ENCODE assay signal across 24 mouse cellular contexts in the genomic region with DNA sequence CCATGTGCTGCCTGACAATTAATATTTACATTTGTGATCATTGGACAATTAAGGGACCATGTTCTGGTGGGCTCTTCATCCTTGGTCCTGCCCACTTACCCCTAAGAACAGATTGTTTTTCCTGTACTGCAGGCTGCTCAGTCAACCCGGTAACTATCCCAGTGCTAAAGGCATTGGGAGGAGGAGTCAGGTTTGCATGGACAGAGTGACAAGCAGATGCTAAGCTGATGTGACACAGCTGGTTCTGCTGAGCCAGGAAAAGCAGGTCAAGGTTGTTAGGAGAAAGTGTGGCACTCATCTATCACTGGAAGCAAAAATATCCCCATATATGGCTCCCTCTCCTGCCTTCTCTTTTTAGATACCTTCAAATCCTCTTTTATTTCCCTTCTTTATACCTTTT.
"Had no signal": no experiment of that assay in that cellular context is flagged by ENCODE, and none has a peak within 500 bp of the region (broad histone marks: within the 10 kb centered on the region; RNA-seq: fewer than 3 reads in every experiment).

No protein-coding gene starts in this region.

- H3K36me3 ChIP-seq: heart, embryonic 13.5 days; heart, embryonic 15.5 days; hindbrain, embryonic 13.5 days; hindbrain, embryonic 15.5 days; limb, embryonic 10.5 days; limb, embryonic 12.5 days; liver, embryonic 13.5 days; liver, embryonic 15.5 days had no signal

- H3K9ac ChIP-seq: heart, embryonic 13.5 days; heart, embryonic 15.5 days; hindbrain, embryonic 13.5 days; hindbrain, embryonic 15.5 days; limb, embryonic 12.5 days; liver, embryonic 13.5 days; liver, embryonic 15.5 days had no signal

- H3K9me3 ChIP-seq: heart, embryonic 13.5 days; heart, embryonic 15.5 days; hindbrain, embryonic 13.5 days; hindbrain, embryonic 15.5 days; limb, embryonic 10.5 days; limb, embryonic 12.5 days; liver, embryonic 13.5 days; liver, embryonic 15.5 days had no signal

- ATAC-seq: hindbrain, postnatal 0 days; intestine, embryonic 16.5 days had no signal

- H3K4me3 ChIP-seq: heart, adult 2 months; heart, embryonic 13.5 days; heart, embryonic 15.5 days; hindbrain, embryonic 13.5 days; hindbrain, embryonic 15.5 days; layer of hippocampus, adult 2 months; left cerebral cortex, adult 2 months; limb, embryonic 10.5 days; limb, embryonic 12.5 days; liver, embryonic 13.5 days; liver, embryonic 15.5 days had no signal

- H3K27me3 ChIP-seq: heart, embryonic 13.5 days; heart, embryonic 15.5 days; hindbrain, embryonic 13.5 days; hindbrain, embryonic 15.5 days; limb, embryonic 12.5 days; liver, embryonic 13.5 days; liver, embryonic 15.5 days had no signal

- DNase-seq: gastrocnemius, postnatal 14 days; gastrocnemius, postnatal 36 days; heart, adult 11 months; heart, adult 2 months; heart, postnatal 14 days; heart, postnatal 36 days; kidney, adult 8-10 months; kidney, postnatal 10 days; kidney, postnatal 25 days; liver; liver, embryonic 13.5 days had no signal

- H3K27ac ChIP-seq: heart, adult 2 months; heart, embryonic 13.5 days; heart, embryonic 15.5 days; hindbrain, embryonic 13.5 days; hindbrain, embryonic 15.5 days; hindbrain, postnatal 0 days; layer of hippocampus, adult 2 months; left cerebral cortex, adult 2 months; limb, embryonic 10.5 days; limb, embryonic 12.5 days; liver, embryonic 13.5 days; liver, embryonic 15.5 days had no signal

- H3K4me1 ChIP-seq: hindbrain, embryonic 13.5 days; hindbrain, embryonic 15.5 days; limb, embryonic 10.5 days; limb, embryonic 12.5 days; liver, embryonic 13.5 days; liver, embryonic 15.5 days had no signal

- H3K4me2 ChIP-seq: heart, embryonic 11.5 days; heart, embryonic 13.5 days; heart, embryonic 15.5 days; hindbrain, embryonic 13.5 days; hindbrain, embryonic 15.5 days; limb, embryonic 12.5 days; liver, embryonic 11.5 days; liver, embryonic 13.5 days; liver, embryonic 15.5 days had no signal
